Mouse (Mus musculus): ENCODE data around the gene Gpt2. TPM values are rescaled to one million over a fixed set of nuclear protein-coding genes. Genes with fewer than 3 reads are reported as not detected.

The Gpt2 gene
- polyA plus RNA-seq, 1 experiment = 1.5 TPM

DNA sequence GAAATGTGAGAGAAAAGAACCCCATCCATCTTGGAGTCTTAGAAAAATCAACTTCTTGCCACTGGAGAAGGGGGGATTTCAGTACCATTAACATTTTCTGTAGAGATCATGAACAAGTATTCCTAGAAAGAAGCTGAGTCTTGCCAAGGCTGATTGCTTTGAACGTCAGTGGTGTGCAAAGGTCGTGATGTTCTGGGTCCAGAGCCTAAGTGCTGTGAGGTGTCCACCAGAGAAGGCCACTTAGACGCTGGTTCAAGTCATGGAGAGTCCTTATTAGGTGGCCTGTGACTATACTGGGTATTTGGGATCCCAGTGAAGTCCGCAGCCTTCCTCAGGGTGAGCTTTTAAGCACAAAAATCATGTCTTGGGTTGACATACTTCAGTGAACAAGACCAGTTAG is 26.3 kb upstream of the Gpt2 start:
- Histone ChIP-seq H3K27ac (ENCODE audit: insufficient read depth, low read length) (no peak overlapping the region), H3K4me1 (ENCODE audit: control insufficient read depth, insufficient read depth, insufficient read length) (no peaks in the 10 kb centered on the region), H3K27me3 (ENCODE audit: control insufficient read depth, insufficient read depth, low read length) (no peaks in the 10 kb centered on the region), H3K36me3 (ENCODE audit: control insufficient read depth, insufficient read depth, low read length) (no peaks in the 10 kb centered on the region), H3K4me3 (ENCODE audit: extremely low read depth, insufficient read depth, insufficient read length) (no peak overlapping the region)
- TF ChIP-seq CTCF (IDR thresholded peaks at IDR 0.05; ENCODE audit: extremely low read depth, insufficient read depth, insufficient read length, insufficient replicate concordance) (no peak), POLR2A (IDR thresholded peaks at IDR 0.05; ENCODE audit: low read depth, low read length) (no peak)
- DNase-seq (ENCODE audit: low read depth in 1 of 2, low spot score in 2 of 2) = no peak
- 85% methylated on average over 4 of the region's 4 CpGs for WGBS

DNA sequence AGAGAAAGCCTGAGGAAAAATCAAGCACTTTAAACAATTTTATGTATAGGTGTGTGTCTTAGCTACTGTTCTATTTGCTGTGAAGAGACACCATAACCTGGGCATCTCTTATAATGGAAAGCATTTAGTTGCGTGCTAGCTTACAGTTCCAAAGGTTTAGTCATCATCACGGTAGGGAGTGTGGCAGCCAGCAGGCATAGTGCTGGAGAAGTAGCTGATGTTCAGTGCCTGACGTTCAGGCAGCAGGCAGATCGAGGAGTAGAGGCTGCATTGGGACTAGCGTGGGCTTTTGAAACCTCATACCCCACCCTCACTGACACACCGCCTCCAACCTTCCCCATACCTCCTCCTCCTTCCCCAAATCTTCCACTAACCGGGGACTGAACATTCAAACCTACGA is 21.6 kb upstream of the Gpt2 start:
- 78% methylated on average over 8 of the region's 8 CpGs for WGBS
- Histone ChIP-seq H3K4me1 (ENCODE audit: control insufficient read depth, insufficient read depth, insufficient read length) (no peaks in the 10 kb centered on the region), H3K27me3 (ENCODE audit: control insufficient read depth, insufficient read depth, low read length) (no peaks in the 10 kb centered on the region), H3K27ac (ENCODE audit: insufficient read depth, low read length) (no peak overlapping the region), H3K4me3 (ENCODE audit: extremely low read depth, insufficient read depth, insufficient read length) (no peak overlapping the region), H3K36me3 (ENCODE audit: control insufficient read depth, insufficient read depth, low read length) (no peaks in the 10 kb centered on the region)
- TF ChIP-seq POLR2A (IDR thresholded peaks at IDR 0.05; ENCODE audit: low read depth, low read length) (no peak), CTCF (IDR thresholded peaks at IDR 0.05; ENCODE audit: extremely low read depth, insufficient read depth, insufficient read length, insufficient replicate concordance) (no peak)
- DNase-seq (ENCODE audit: low read depth in 1 of 2, low spot score in 2 of 2) = no peak

DNA sequence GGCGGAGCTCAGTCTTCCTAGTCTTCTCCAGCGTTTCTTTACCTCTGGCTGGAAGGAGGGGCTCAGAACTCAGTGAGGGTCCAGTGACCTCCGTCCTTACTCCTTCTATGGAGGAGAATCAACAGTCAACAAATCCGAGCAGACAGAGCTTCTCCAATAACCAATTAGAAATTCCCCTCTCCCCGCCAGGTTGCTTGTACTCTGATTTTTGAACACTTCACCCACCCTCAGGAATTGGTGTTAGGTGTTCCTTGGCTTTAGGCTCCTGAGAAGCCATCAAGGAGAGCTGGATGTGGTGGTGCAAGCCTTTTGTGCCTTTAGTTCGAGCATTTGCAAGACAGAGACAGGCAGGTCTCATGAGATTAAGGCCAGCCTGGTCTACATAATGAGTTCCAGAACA is 19.6 kb upstream of the Gpt2 start:
- Histone ChIP-seq H3K27ac (ENCODE audit: insufficient read depth, low read length) (no peak overlapping the region), H3K27me3 (ENCODE audit: control insufficient read depth, insufficient read depth, low read length) (no peaks in the 10 kb centered on the region), H3K4me3 (ENCODE audit: extremely low read depth, insufficient read depth, insufficient read length) (no peak overlapping the region), H3K4me1 (ENCODE audit: control insufficient read depth, insufficient read depth, insufficient read length) (no peaks in the 10 kb centered on the region), H3K36me3 (ENCODE audit: control insufficient read depth, insufficient read depth, low read length) (no peaks in the 10 kb centered on the region)
- no peak for DNase-seq (ENCODE audit: low read depth in 1 of 2, low spot score in 2 of 2)
- TF ChIP-seq POLR2A (IDR thresholded peaks at IDR 0.05; ENCODE audit: low read depth, low read length) (no peak), CTCF (IDR thresholded peaks at IDR 0.05; ENCODE audit: extremely low read depth, insufficient read depth, insufficient read length, insufficient replicate concordance) (no peak)
- 86% methylated on average over 6 of the region's 6 CpGs for WGBS

DNA sequence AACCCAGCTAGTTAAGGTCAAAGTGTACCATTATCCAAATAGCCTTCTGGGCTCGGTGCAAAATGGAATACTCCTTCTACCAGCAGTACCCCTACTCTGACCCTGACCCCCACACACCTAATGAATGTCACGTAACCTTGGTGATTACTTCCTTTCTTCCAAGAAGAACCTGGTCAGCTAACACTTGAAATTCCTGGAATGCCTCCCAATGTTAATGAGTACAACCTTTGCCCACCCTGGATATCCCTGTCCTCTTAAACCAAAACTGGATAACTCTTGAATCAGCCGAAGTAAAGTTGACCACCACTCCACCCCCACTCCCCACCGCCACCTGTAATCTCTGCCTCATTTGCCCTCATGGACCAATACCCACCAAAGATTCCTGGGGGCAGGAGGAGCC is 19.1 kb upstream of the Gpt2 start:
- Histone ChIP-seq H3K36me3 (ENCODE audit: control insufficient read depth, insufficient read depth, low read length) (no peaks in the 10 kb centered on the region), H3K4me3 (ENCODE audit: extremely low read depth, insufficient read depth, insufficient read length) (no peak overlapping the region), H3K27me3 (ENCODE audit: control insufficient read depth, insufficient read depth, low read length) (no peaks in the 10 kb centered on the region), H3K4me1 (ENCODE audit: control insufficient read depth, insufficient read depth, insufficient read length) (no peaks in the 10 kb centered on the region), H3K27ac (ENCODE audit: insufficient read depth, low read length) (no peak overlapping the region)
- no peak for TF ChIP-seq POLR2A (IDR thresholded peaks at IDR 0.05; ENCODE audit: low read depth, low read length)
- no peak for TF ChIP-seq CTCF (IDR thresholded peaks at IDR 0.05; ENCODE audit: extremely low read depth, insufficient read depth, insufficient read length, insufficient replicate concordance)
- WGBS = 87% methylated on average over 4 of the region's 4 CpGs
- DNase-seq (ENCODE audit: low read depth in 1 of 2, low spot score in 2 of 2) = no peak

DNA sequence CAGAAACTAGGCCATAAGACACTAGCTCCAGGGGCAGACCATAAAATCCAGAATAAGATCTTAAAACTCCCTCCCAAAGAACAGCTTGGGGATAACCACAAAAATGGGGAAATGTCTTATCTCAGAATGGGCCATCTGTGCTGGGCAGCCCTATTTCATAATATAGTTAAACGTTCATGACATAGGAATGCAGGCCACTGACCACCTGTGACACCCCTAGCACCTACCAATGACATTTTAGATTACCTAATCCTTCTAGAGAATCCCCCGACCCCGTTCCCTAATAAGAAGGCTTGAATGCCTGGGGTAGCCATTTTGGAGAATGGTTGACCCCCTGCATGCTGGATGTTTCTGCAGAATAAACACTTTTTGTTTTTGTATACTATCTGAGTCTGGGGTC is 17.5 kb upstream of the Gpt2 start:
- Histone ChIP-seq H3K4me1 (ENCODE audit: control insufficient read depth, insufficient read depth, insufficient read length) (no peaks in the 10 kb centered on the region), H3K27ac (ENCODE audit: insufficient read depth, low read length) (no peak overlapping the region)

DNA sequence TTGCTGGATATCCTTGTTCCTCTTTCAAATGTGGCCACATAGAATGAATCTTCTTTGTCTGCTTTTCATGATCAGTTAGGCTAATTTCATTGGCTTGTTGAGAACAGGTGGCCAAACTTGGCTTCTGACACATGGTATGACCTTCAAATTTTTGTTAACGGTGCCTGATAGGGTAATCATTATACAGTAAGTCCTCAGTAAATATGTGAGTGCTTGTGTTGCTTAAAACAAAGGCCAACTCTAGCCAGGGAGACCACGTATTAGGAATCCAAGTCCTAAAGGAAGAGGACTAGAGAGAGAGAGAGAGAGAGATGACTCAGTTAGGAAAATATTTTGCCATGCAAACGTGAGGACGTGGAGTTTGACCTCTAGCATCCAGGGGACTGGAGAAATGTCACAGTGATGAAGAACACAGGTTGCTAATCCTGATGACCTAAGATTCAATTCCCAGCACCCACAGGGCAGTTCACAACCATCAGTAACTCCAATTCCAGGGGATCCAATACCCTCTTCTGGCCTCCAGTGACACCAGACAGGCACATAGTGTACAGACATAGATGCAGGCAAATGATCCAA is 15.3 kb upstream of the Gpt2 start:
- DNase-seq (ENCODE audit: low read depth in 1 of 2, low spot score in 2 of 2) = no peak
- H3K36me3 ChIP-seq (ENCODE audit: control insufficient read depth, insufficient read depth, low read length) = no peaks in the 10 kb centered on the region
- H3K4me1 ChIP-seq (ENCODE audit: control insufficient read depth, insufficient read depth, insufficient read length) = no peaks in the 10 kb centered on the region
- TF ChIP-seq CTCF (IDR thresholded peaks at IDR 0.05; ENCODE audit: extremely low read depth, insufficient read depth, insufficient read length, insufficient replicate concordance) = no peak
- TF ChIP-seq POLR2A (IDR thresholded peaks at IDR 0.05; ENCODE audit: low read depth, low read length) = no peak
- H3K27ac ChIP-seq (ENCODE audit: insufficient read depth, low read length) = no peak overlapping the region
- no peaks in the 10 kb centered on the region for H3K27me3 ChIP-seq (ENCODE audit: control insufficient read depth, insufficient read depth, low read length)
- H3K4me3 ChIP-seq (ENCODE audit: extremely low read depth, insufficient read depth, insufficient read length) = no peak overlapping the region
- 75% methylated on average over 4 of the region's 4 CpGs for WGBS

More for the DNA sequence above, 17.5 kb upstream of the Gpt2 start:
- TF ChIP-seq CTCF (IDR thresholded peaks at IDR 0.05; ENCODE audit: extremely low read depth, insufficient read depth, insufficient read length, insufficient replicate concordance) = no peak
- no peaks in the 10 kb centered on the region for H3K36me3 ChIP-seq (ENCODE audit: control insufficient read depth, insufficient read depth, low read length)
- H3K27me3 ChIP-seq (ENCODE audit: control insufficient read depth, insufficient read depth, low read length) = no peaks in the 10 kb centered on the region
- DNase-seq (ENCODE audit: low read depth in 1 of 2, low spot score in 2 of 2) = no peak
- no peak overlapping the region for H3K4me3 ChIP-seq (ENCODE audit: extremely low read depth, insufficient read depth, insufficient read length)
- 71% methylated on average over 3 of the region's 3 CpGs for WGBS

DNA sequence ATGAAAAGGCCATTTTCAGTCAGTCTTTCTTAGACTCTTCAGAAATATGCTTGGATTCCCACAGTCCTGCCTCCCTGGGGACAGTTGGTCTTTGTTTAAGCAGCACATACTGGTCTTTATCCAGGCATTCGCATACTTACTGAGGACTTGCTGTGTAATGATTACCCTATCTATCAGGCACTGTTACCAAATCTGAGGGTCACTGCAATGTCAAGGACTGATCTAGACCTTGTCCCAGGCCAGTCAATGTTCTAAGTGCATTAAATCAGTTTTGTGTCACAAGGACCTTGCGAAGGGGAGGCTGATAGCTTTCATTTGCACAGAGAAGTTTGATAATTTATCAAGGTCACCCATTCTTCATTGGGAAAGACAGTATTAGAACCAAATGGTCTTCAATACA is 14.0 kb upstream of the Gpt2 start:
- DNase-seq (ENCODE audit: low read depth in 1 of 2, low spot score in 2 of 2) = no peak
- Histone ChIP-seq H3K4me1 (ENCODE audit: control insufficient read depth, insufficient read depth, insufficient read length) (peaks cover 3% of the 10 kb centered on the region; the same call in 1 of the 2 replicates), H3K27me3 (ENCODE audit: control insufficient read depth, insufficient read depth, low read length) (no peaks in the 10 kb centered on the region), H3K27ac (ENCODE audit: insufficient read depth, low read length) (no peak overlapping the region), H3K36me3 (ENCODE audit: control insufficient read depth, insufficient read depth, low read length) (no peaks in the 10 kb centered on the region), H3K4me3 (ENCODE audit: extremely low read depth, insufficient read depth, insufficient read length) (no peak overlapping the region)
- TF ChIP-seq POLR2A (IDR thresholded peaks at IDR 0.05; ENCODE audit: low read depth, low read length) = no peak
- no peak for TF ChIP-seq CTCF (IDR thresholded peaks at IDR 0.05; ENCODE audit: extremely low read depth, insufficient read depth, insufficient read length, insufficient replicate concordance)
- WGBS = 98% methylated on average over 2 of the region's 2 CpGs
